Mouse (Mus musculus) naive thymus-derived CD4-positive, alpha-beta T cell, adult 5 months (primary cell): ENCODE measurements around the gene Nyap2. TPM values are rescaled to one million over a fixed set of nuclear protein-coding genes. Genes with fewer than 3 reads are reported as not detected.

Experiments
- polyA plus RNA-seq: library from polyadenylated mRNA; unstranded; fragments of 100-300 nt; shearing (Covaris generic); gene quantifications from one replicate; pipeline ENCODE4 v1.2.1, GENCODE M21; 2017

Gene Nyap2
- 0.10 TPM for polyA plus RNA-seq

DNA sequence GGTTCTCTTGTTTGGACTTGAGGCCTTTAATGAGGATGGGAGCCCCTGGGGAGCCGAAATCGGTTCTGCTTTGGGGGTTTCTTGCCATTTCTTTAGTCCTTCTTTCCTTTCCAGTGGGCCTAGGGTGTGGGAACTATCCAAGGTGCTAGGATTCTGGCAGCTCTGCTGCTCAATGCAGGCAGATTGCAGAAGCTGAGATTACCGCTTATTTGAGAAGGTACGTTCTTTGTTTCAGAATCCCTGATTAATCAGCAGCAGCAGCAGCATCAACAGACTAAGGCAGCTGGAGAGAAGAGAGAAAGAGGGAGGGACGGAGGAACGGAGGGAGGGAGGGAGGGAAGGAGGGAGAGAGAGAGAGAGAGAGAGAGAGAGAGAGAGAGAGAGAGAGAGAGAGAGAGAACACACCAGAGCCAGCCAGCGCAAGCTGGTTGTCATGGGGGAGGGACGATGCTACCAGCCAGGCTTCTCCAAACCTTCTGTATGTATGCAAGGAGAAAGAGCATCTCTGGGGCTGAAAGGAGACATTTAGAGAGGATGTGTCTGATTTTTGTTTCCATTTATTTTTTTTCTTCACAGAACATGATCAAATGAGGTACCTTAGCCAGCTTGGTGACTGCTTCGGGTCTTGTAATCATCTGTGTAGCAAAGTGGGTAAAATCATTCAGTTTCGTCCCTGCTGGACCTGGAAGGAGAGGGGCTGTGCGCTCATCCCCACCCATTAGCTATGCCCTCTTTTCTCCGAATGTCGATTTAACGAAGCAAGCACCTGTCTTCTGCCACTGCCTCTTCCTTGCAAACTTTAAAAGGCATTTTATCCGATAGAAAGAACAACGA lies at the start of gene Nyap2:
Gene Nyap2, plus strand, starts transcription at position 120 of the 834 bp plus-strand sequence.

